Mouse (Mus musculus) liver, embryonic 12.5 days (tissue): Measurements from ENCODE around the gene Hspb1. TPM values are rescaled to one million over a fixed set of nuclear protein-coding genes. Genes with fewer than 3 reads are reported as not detected.

Source experiments
- ATAC-seq: fragments of 200-750 bp; cut with Nextera tagmentation; 2 replicates; pipeline ENCODE4 v1.8.0; 2017; ENCODE audit warnings: moderate number of reproducible peaks, mild to moderate bottlenecking, moderate library complexity
- H3K27ac ChIP-seq: fragments of 300-500 bp; sonication (generic); 2 replicates; pipeline ENCODE4 v1.5.1; 2016; ENCODE audit warnings: mild to moderate bottlenecking
- H3K27me3 ChIP-seq: fragments of 300-500 bp; sonication (generic); replicated peaks from 2 replicates; pipeline ENCODE4 v1.6.1; 2016; ENCODE audit warnings: mild to moderate bottlenecking, moderate library complexity
- H3K36me3 ChIP-seq: fragments of 300-500 bp; sonication (generic); 2 replicates; pipeline ENCODE4 v1.6.1; 2016; ENCODE audit warnings: mild to moderate bottlenecking, moderate library complexity
- H3K4me1 ChIP-seq: fragments of 300-500 bp; sonication (generic); 2 replicates; pipeline ENCODE4 v1.6.1; 2016
- H3K4me2 ChIP-seq: fragments of 300-500 bp; sonication (generic); 2 replicates; pipeline ENCODE4 v1.6.1; 2016; ENCODE audit warnings: mild to moderate bottlenecking, moderate library complexity
- H3K4me3 ChIP-seq: fragments of 300-500 bp; sonication (generic); 2 replicates; pipeline ENCODE4 v1.5.1; 2016; ENCODE audit warnings: mild to moderate bottlenecking, moderate library complexity
- H3K9ac ChIP-seq: fragments of 300-500 bp; sonication (generic); 2 replicates; pipeline ENCODE4 v1.6.1; 2016; ENCODE audit warnings: mild to moderate bottlenecking, moderate library complexity
- H3K9me3 ChIP-seq: fragments of 300-500 bp; sonication (generic); replicated peaks from 2 replicates; pipeline ENCODE4 v1.6.1; 2016; ENCODE audit warnings: mild to moderate bottlenecking, moderate library complexity
- WGBS: fragments of 180-500 bp; shearing (Covaris S2); methylation state at CpG from one replicate; pipeline ENCODE4 v1.1.7; 2016; ENCODE audit not compliant: insufficient replicate concordance; 5-methylcytosine and 5-hydroxymethylcytosine counted together
- polyA plus RNA-seq: library from polyadenylated mRNA; unstranded; fragments of >200 nt; fragmentation: Nextera tagmentation; extraction: Ambion mirVana; gene quantifications from 2 replicates; pipeline ENCODE4 v1.2.1, GENCODE M21; 2016

The Hspb1 gene
- polyA plus RNA-seq: 7.4 TPM in 2 replicates

- 3% methylated on average over 24 of the region's 24 CpGs for WGBS
- Histone ChIP-seq H3K4me2 (peak within 1 kb of the TSS; percentile 50), H3K27me3 (peaks cover 84% of the 10 kb centered on the region), H3K36me3 (no peaks in the 10 kb centered on the region), H3K9me3 (no peaks in the 10 kb centered on the region), H3K9ac (no peak within 1 kb of the TSS), H3K4me3 (peak within 1 kb of the TSS; percentile 29), H3K4me1 (no peaks in the 10 kb centered on the region; the same call in 1 of the 2 replicates), H3K27ac (no peak within 1 kb of the TSS)
- ATAC-seq: no peak
Observed at GRCm38 (mm10) chr5:135887675-135888102, at the start of gene Hspb1. TSS of gene Hspb1 (plus strand) at chr5:135887919.

GRCm38 (mm10) chr5:135841651-135842050, 46.1 kb upstream of the Hspb1 start:
- no peak for ATAC-seq
- H3K9me3 ChIP-seq: no peaks in the 10 kb centered on the region
- no peaks in the 10 kb centered on the region for H3K4me1 ChIP-seq
- H3K4me3 ChIP-seq: no peak overlapping the region
- H3K27me3 ChIP-seq: peaks cover 39% of the 10 kb centered on the region
- WGBS: 61% methylated on average over 6 of the region's 6 CpGs
- H3K4me2 ChIP-seq: no peak overlapping the region
- H3K9ac ChIP-seq: no peak overlapping the region
- no peak overlapping the region for H3K27ac ChIP-seq
- no peaks in the 10 kb centered on the region for H3K36me3 ChIP-seq

- H3K4me2 ChIP-seq: no peak overlapping the region
- peaks cover 32% of the 10 kb centered on the region; the same call in 1 of the 2 replicates for H3K27me3 ChIP-seq
- ATAC-seq: no peak
- no peak overlapping the region for H3K9ac ChIP-seq
- H3K4me1 ChIP-seq: no peaks in the 10 kb centered on the region
- 19% methylated on average over 5 of the region's 5 CpGs for WGBS
- H3K27ac ChIP-seq: no peak overlapping the region
- H3K36me3 ChIP-seq: no peaks in the 10 kb centered on the region
- H3K4me3 ChIP-seq: no peak overlapping the region
- H3K9me3 ChIP-seq: no peaks in the 10 kb centered on the region; the same call in 1 of the 2 replicates
Observed at GRCm38 (mm10) chr5:135843418-135843817, 44.3 kb upstream of the Hspb1 start.

GRCm38 (mm10) chr5:135845676-135846320, 41.9 kb upstream of the Hspb1 start:
- Histone ChIP-seq H3K4me1 (no peaks in the 10 kb centered on the region), H3K27me3 (peaks cover 41% of the 10 kb centered on the region), H3K9me3 (no peaks in the 10 kb centered on the region; the same call in 1 of the 2 replicates), H3K27ac (no peak overlapping the region), H3K4me3 (no peak overlapping the region), H3K9ac (no peak overlapping the region), H3K4me2 (no peak overlapping the region), H3K36me3 (no peaks in the 10 kb centered on the region)
- 68% methylated on average over 13 of the region's 13 CpGs for WGBS
- ATAC-seq: no peak

GRCm38 (mm10) chr5:135847460-135847859, 40.3 kb upstream of the Hspb1 start:
- Histone ChIP-seq H3K4me3 (no peak overlapping the region), H3K27me3 (peaks cover 52% of the 10 kb centered on the region), H3K9me3 (no peaks in the 10 kb centered on the region; the same call in 1 of the 2 replicates), H3K4me1 (no peaks in the 10 kb centered on the region), H3K36me3 (no peaks in the 10 kb centered on the region), H3K4me2 (no peak overlapping the region), H3K9ac (no peak overlapping the region), H3K27ac (no peak overlapping the region)
- no peak for ATAC-seq
- 62% methylated on average over 4 of the region's 4 CpGs for whole genome bisulfite sequencing

GRCm38 (mm10) chr5:135847881-135848280, 39.8 kb upstream of the Hspb1 start:
- no peak overlapping the region for H3K4me3 ChIP-seq
- no peak overlapping the region for H3K27ac ChIP-seq
- no peaks in the 10 kb centered on the region for H3K36me3 ChIP-seq
- no peak overlapping the region for H3K9ac ChIP-seq
- 71% methylated on average over 3 of the region's 3 CpGs for WGBS
- H3K4me1 ChIP-seq: no peaks in the 10 kb centered on the region
- H3K27me3 ChIP-seq: peaks cover 53% of the 10 kb centered on the region
- H3K4me2 ChIP-seq: no peak overlapping the region
- no peaks in the 10 kb centered on the region; the same call in 1 of the 2 replicates for H3K9me3 ChIP-seq
- ATAC-seq: no peak

GRCm38 (mm10) chr5:135851024-135851423, 36.7 kb upstream of the Hspb1 start:
- Histone ChIP-seq H3K9ac (no peak overlapping the region), H3K4me3 (no peak overlapping the region), H3K27ac (no peak overlapping the region), H3K27me3 (peaks cover 75% of the 10 kb centered on the region), H3K4me2 (no peak overlapping the region), H3K36me3 (no peaks in the 10 kb centered on the region), H3K9me3 (no peaks in the 10 kb centered on the region; the same call in 1 of the 2 replicates), H3K4me1 (no peaks in the 10 kb centered on the region)
- no peak for ATAC-seq
- 2% methylated on average over 15 of the region's 15 CpGs for whole genome bisulfite sequencing

- Histone ChIP-seq H3K9ac (no peak overlapping the region), H3K36me3 (no peaks in the 10 kb centered on the region), H3K4me3 (no peak overlapping the region), H3K9me3 (no peaks in the 10 kb centered on the region; the same call in 1 of the 2 replicates), H3K27me3 (peaks cover 80% of the 10 kb centered on the region), H3K4me2 (no peak overlapping the region), H3K27ac (no peak overlapping the region), H3K4me1 (no peaks in the 10 kb centered on the region)
- 12% methylated on average over 14 of the region's 14 CpGs for WGBS
- ATAC-seq: no peak
Observed at GRCm38 (mm10) chr5:135851481-135851880, 36.2 kb upstream of the Hspb1 start.

- no peak overlapping the region for H3K4me3 ChIP-seq
- ATAC-seq: no peak
- peaks cover 89% of the 10 kb centered on the region for H3K27me3 ChIP-seq
- no peaks in the 10 kb centered on the region; the same call in 1 of the 2 replicates for H3K9me3 ChIP-seq
- no peak overlapping the region for H3K9ac ChIP-seq
- H3K4me1 ChIP-seq: no peaks in the 10 kb centered on the region
- no peak overlapping the region for H3K4me2 ChIP-seq
- no peaks in the 10 kb centered on the region for H3K36me3 ChIP-seq
- 3% methylated on average over 10 of the region's 10 CpGs for WGBS
- no peak overlapping the region for H3K27ac ChIP-seq
Observed at GRCm38 (mm10) chr5:135852421-135852820, 35.3 kb upstream of the Hspb1 start.

GRCm38 (mm10) chr5:135853731-135854130, 34.0 kb upstream of the Hspb1 start:
- Histone ChIP-seq H3K4me3 (no peak overlapping the region), H3K4me2 (no peak overlapping the region), H3K9ac (no peak overlapping the region), H3K27ac (no peak overlapping the region), H3K4me1 (no peaks in the 10 kb centered on the region), H3K9me3 (no peaks in the 10 kb centered on the region), H3K27me3 (peaks cover 100% of the 10 kb centered on the region), H3K36me3 (no peaks in the 10 kb centered on the region)
- 39% methylated on average over 7 of the region's 7 CpGs for WGBS
- ATAC-seq: no peak

GRCm38 (mm10) chr5:135855156-135855555, 32.6 kb upstream of the Hspb1 start:
- Histone ChIP-seq H3K4me3 (no peak overlapping the region), H3K9ac (no peak overlapping the region), H3K36me3 (no peaks in the 10 kb centered on the region), H3K27me3 (peaks cover 92% of the 10 kb centered on the region), H3K27ac (no peak overlapping the region), H3K4me2 (no peak overlapping the region), H3K4me1 (no peaks in the 10 kb centered on the region), H3K9me3 (no peaks in the 10 kb centered on the region)
- ATAC-seq: no peak
- 0% methylated on average over 4 of the region's 4 CpGs for WGBS

GRCm38 (mm10) chr5:135866662-135867061, 21.1 kb upstream of the Hspb1 start:
- no peak for ATAC-seq
- Histone ChIP-seq H3K9ac (no peak overlapping the region), H3K27ac (no peak overlapping the region), H3K4me1 (0 out of 2 replicates have a peak, but pooled peaks cover 9% of the 10 kb centered on the region), H3K4me2 (no peak overlapping the region), H3K36me3 (no peaks in the 10 kb centered on the region), H3K4me3 (no peak overlapping the region), H3K27me3 (peaks cover 96% of the 10 kb centered on the region), H3K9me3 (no peaks in the 10 kb centered on the region)
- 31% methylated on average over 8 of the region's 8 CpGs for WGBS
